Comparison of ENCODE assay signal across 11 mouse cellular contexts in genomic region chr15:30424290-30424689, GRCm38 (mm10).
DNase-seq lines count a peak whose midpoint lies in the region; ATAC-seq and TF ChIP-seq lines count a peak whose summit lies in the region.
"Had no signal": no experiment of that assay in that cellular context is flagged by ENCODE, and none has a peak within 500 bp of the region (broad histone marks: within the 10 kb centered on the region; RNA-seq: fewer than 3 reads in every experiment).

No protein-coding gene starts in this region.

- H3K4me3 ChIP-seq in kidney, postnatal 0 days (replicated peaks; ENCODE audit: low read depth, low read length), result no peak overlapping the region
- no peak overlapping the region for H3K4me3 ChIP-seq in kidney, embryonic 16.5 days (ENCODE audit: low read length)
- no peak overlapping the region for H3K4me3 ChIP-seq in cerebellum, adult 2 months (replicated peaks; ENCODE audit: insufficient read depth, low read depth, low read length)
- H3K4me3 ChIP-seq in forebrain, embryonic 16.5 days (replicated peaks; ENCODE audit: low read length), result no peak overlapping the region
- no peak overlapping the region for H3K4me3 ChIP-seq in midbrain, embryonic 16.5 days (ENCODE audit: low read depth, low read length)
- H3K4me3 ChIP-seq: limb, embryonic 13.5 days; midbrain, embryonic 12.5 days had no signal

- peak; percentile 47; the same call in 1 of the 2 replicates for TF ChIP-seq CTCF in kidney, postnatal 0 days (IDR thresholded peaks at IDR 0.05; ENCODE audit: low read depth)
- peak; percentile 48; the same call in 1 of the 2 replicates for TF ChIP-seq CTCF in cerebellum, adult 2 months (IDR thresholded peaks at IDR 0.05; ENCODE audit: borderline replicate concordance, insufficient read depth, low read depth, low read length)

- H3K36me3 ChIP-seq in kidney, postnatal 0 days (ENCODE audit: insufficient read depth, low read length), result no peaks in the 10 kb centered on the region
- no peaks in the 10 kb centered on the region for H3K36me3 ChIP-seq in kidney, embryonic 16.5 days (ENCODE audit: insufficient read depth, low read length)
- H3K36me3 ChIP-seq in forebrain, embryonic 16.5 days (ENCODE audit: control insufficient read depth, insufficient read depth), result no peaks in the 10 kb centered on the region
- H3K36me3 ChIP-seq in midbrain, embryonic 16.5 days (ENCODE audit: control insufficient read depth, insufficient read depth, low read length), result no peaks in the 10 kb centered on the region
- H3K36me3 ChIP-seq: G1E; limb, embryonic 13.5 days; midbrain, embryonic 12.5 days had no signal

- H3K4me1 ChIP-seq in kidney, postnatal 0 days (replicated peaks; ENCODE audit: insufficient read depth, low read length), result no peaks in the 10 kb centered on the region
- H3K4me1 ChIP-seq in kidney, embryonic 16.5 days (ENCODE audit: insufficient read depth, low read length), result no peaks in the 10 kb centered on the region
- H3K4me1 ChIP-seq in cerebellum, adult 2 months (ENCODE audit: control insufficient read depth, insufficient read depth, low read length), result peaks cover 8% of the 10 kb centered on the region
- peaks cover 5% of the 10 kb centered on the region; the same call in 1 of the 2 replicates for H3K4me1 ChIP-seq in forebrain, embryonic 16.5 days (replicated peaks; ENCODE audit: control insufficient read depth, insufficient read depth, low read length)
- no peaks in the 10 kb centered on the region for H3K4me1 ChIP-seq in midbrain, embryonic 16.5 days (ENCODE audit: control insufficient read depth, insufficient read depth, low read length)
- H3K4me1 ChIP-seq: limb, embryonic 13.5 days; midbrain, embryonic 12.5 days had no signal

- H3K27ac ChIP-seq in kidney, postnatal 0 days, result no peak overlapping the region
- no peak overlapping the region for H3K27ac ChIP-seq in kidney, embryonic 16.5 days (ENCODE audit: low read length)
- no peak overlapping the region for H3K27ac ChIP-seq in cerebellum, adult 2 months (ENCODE audit: insufficient read depth, low read length)
- H3K27ac ChIP-seq in forebrain, embryonic 16.5 days (ENCODE audit: low read length), result no peak overlapping the region
- no peak overlapping the region for H3K27ac ChIP-seq in midbrain, embryonic 16.5 days (ENCODE audit: low read length)
- H3K27ac ChIP-seq: limb, embryonic 13.5 days; midbrain, embryonic 12.5 days had no signal

- WGBS in kidney, postnatal 0 days, result 61% methylated on average over 9 of the region's 9 CpGs
- 69% methylated on average over 9 of the region's 9 CpGs for whole genome bisulfite sequencing in kidney, embryonic 16.5 days
- 29% methylated on average over 9 of the region's 9 CpGs for WGBS in cerebellum, adult 2 months
- WGBS in forebrain, embryonic 16.5 days, result 50% methylated on average over 9 of the region's 9 CpGs
- 49% methylated on average over 9 of the region's 9 CpGs for WGBS in midbrain, embryonic 16.5 days

- H3K27me3 ChIP-seq in kidney, postnatal 0 days (ENCODE audit: insufficient read depth, low read length), result no peaks in the 10 kb centered on the region
- no peaks in the 10 kb centered on the region for H3K27me3 ChIP-seq in kidney, embryonic 16.5 days (ENCODE audit: insufficient read depth, low read length)
- H3K27me3 ChIP-seq in cerebellum, adult 2 months (ENCODE audit: control insufficient read depth, insufficient read depth, low read length), result no peaks in the 10 kb centered on the region
- no peaks in the 10 kb centered on the region for H3K27me3 ChIP-seq in forebrain, embryonic 16.5 days (replicated peaks; ENCODE audit: control insufficient read depth, insufficient read depth, low read length)
- H3K27me3 ChIP-seq in midbrain, embryonic 16.5 days (ENCODE audit: control insufficient read depth, insufficient read depth, low read depth, low read length), result no peaks in the 10 kb centered on the region
- H3K27me3 ChIP-seq: limb, embryonic 13.5 days; midbrain, embryonic 12.5 days had no signal

- DNase-seq in kidney, postnatal 0 days (ENCODE audit: low spot score), result peak; percentile 7
- peak; percentile 33 to 36 for DNase-seq in cerebellum, adult 2 months
- DNase-seq in thymus, postnatal 14 days, result no peak
- DNase-seq in c-Kit-positive CD71-positive TER-119-positive erythroid progenitor cells, embryonic 14.5 days (ENCODE audit: low spot score), result no peak

- TF ChIP-seq POLR2A in cerebellum, adult 2 months (IDR thresholded peaks at IDR 0.05; ENCODE audit: borderline replicate concordance, insufficient read depth, low read length), result no peak

- H3K9ac ChIP-seq in kidney, postnatal 0 days (ENCODE audit: low read depth, low read length), result no peak overlapping the region
- H3K9ac ChIP-seq in kidney, embryonic 16.5 days (replicated peaks; ENCODE audit: low read length), result no peak overlapping the region
- no peak overlapping the region for H3K9ac ChIP-seq in forebrain, embryonic 16.5 days (replicated peaks; ENCODE audit: low read depth, low read length)
- H3K9ac ChIP-seq in midbrain, embryonic 16.5 days (ENCODE audit: low read depth, low read length), result no peak overlapping the region
- H3K9ac ChIP-seq: limb, embryonic 13.5 days; midbrain, embryonic 12.5 days had no signal

- no peaks in the 10 kb centered on the region for H3K9me3 ChIP-seq in kidney, postnatal 0 days (replicated peaks; ENCODE audit: low read length)
- no peaks in the 10 kb centered on the region for H3K9me3 ChIP-seq in kidney, embryonic 16.5 days (ENCODE audit: low read length)
- no peaks in the 10 kb centered on the region for H3K9me3 ChIP-seq in forebrain, embryonic 16.5 days (ENCODE audit: control insufficient read depth, low read length)
- no peaks in the 10 kb centered on the region for H3K9me3 ChIP-seq in midbrain, embryonic 16.5 days (replicated peaks; ENCODE audit: control insufficient read depth, low read length, poor library complexity, severe bottlenecking)
- H3K9me3 ChIP-seq: limb, embryonic 13.5 days had no signal

- no peak overlapping the region for H3K4me2 ChIP-seq in kidney, postnatal 0 days (ENCODE audit: low read length)
- no peak overlapping the region for H3K4me2 ChIP-seq in kidney, embryonic 16.5 days (replicated peaks; ENCODE audit: low read depth, low read length)
- H3K4me2 ChIP-seq in forebrain, embryonic 16.5 days (ENCODE audit: low read length), result no peak overlapping the region
- H3K4me2 ChIP-seq in midbrain, embryonic 16.5 days (ENCODE audit: low read length), result no peak overlapping the region
- H3K4me2 ChIP-seq: limb, embryonic 13.5 days; midbrain, embryonic 12.5 days had no signal

- no peak for ATAC-seq in kidney, postnatal 0 days (replicated peaks; ENCODE audit: low FRiP score, low read depth)
- ATAC-seq in kidney, embryonic 16.5 days (ENCODE audit: low FRiP score, low TSS enrichment), result no peak
- peak; percentile 75 for ATAC-seq in forebrain, embryonic 16.5 days
- peak; percentile 63; the same call in 1 of the 2 replicates for ATAC-seq in midbrain, embryonic 16.5 days
- no peak for ATAC-seq in granulocyte monocyte progenitor cell, adult 5-6 weeks (replicated peaks; ENCODE audit: poor library complexity, severe bottlenecking)

Comparison
In these comparisons a context has a peak if more than half of its experiments do, and no peak if none do; other contexts are left out.
1. ATAC-seq: peak in forebrain, embryonic 16.5 days (single experiment) and midbrain, embryonic 16.5 days (single experiment); none in kidney, postnatal 0 days (single experiment), kidney, embryonic 16.5 days (single experiment) and granulocyte monocyte progenitor cell, adult 5-6 weeks (single experiment).
2. DNase-seq: peak in kidney, postnatal 0 days (single experiment) and cerebellum, adult 2 months (2 of 2); none in thymus, postnatal 14 days (single experiment) and c-Kit-positive CD71-positive TER-119-positive erythroid progenitor cells, embryonic 14.5 days (single experiment).